Mouse (Mus musculus): Measurements from ENCODE around the gene Itgad.

Gene Itgad

GRCm38 (mm10) chr7:128243921-128244320, 89.7 kb downstream of the Itgad start:
- no peak for DNase-seq (ENCODE audit: low spot score in 2 of 2)

GRCm38 (mm10) chr7:128244410-128245025, 90.3 kb downstream of the Itgad start:
- DNase-seq (ENCODE audit: low spot score in 2 of 2) = no peak

GRCm38 (mm10) chr7:128245547-128245946, 91.4 kb downstream of the Itgad start:
- no peak for DNase-seq (ENCODE audit: low spot score in 2 of 2)

- DNase-seq (ENCODE audit: low spot score in 2 of 2) = no peak
Observed at GRCm38 (mm10) chr7:128246496-128247391, 92.6 kb downstream of the Itgad start, which contains the start of gene Tgfb1i1. Gene Tgfb1i1 (plus strand): TSS chr7:128246812.

DNA sequence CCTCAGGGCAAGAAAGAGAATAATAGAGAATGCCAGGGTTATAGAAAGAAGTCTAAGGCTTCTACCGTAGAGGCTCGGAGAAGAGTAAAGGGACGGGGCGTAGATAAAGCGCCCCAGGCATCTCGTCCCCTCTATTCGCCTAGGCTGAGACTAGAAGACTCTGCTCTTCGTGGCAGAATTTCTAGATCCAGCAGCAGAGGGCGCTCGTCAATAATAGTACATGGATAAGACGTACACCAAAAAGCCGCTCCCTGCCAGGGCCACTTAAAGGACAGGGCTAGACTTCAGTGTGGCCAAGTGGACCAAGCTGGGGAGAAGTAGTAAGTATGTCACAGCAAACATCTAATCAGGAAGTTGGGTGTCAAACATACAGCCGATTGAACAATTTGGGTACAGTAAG, 93.3 kb downstream of the Itgad start:
- peak; percentile 65 to 81 for DNase-seq (ENCODE audit: low spot score in 2 of 2)

DNA sequence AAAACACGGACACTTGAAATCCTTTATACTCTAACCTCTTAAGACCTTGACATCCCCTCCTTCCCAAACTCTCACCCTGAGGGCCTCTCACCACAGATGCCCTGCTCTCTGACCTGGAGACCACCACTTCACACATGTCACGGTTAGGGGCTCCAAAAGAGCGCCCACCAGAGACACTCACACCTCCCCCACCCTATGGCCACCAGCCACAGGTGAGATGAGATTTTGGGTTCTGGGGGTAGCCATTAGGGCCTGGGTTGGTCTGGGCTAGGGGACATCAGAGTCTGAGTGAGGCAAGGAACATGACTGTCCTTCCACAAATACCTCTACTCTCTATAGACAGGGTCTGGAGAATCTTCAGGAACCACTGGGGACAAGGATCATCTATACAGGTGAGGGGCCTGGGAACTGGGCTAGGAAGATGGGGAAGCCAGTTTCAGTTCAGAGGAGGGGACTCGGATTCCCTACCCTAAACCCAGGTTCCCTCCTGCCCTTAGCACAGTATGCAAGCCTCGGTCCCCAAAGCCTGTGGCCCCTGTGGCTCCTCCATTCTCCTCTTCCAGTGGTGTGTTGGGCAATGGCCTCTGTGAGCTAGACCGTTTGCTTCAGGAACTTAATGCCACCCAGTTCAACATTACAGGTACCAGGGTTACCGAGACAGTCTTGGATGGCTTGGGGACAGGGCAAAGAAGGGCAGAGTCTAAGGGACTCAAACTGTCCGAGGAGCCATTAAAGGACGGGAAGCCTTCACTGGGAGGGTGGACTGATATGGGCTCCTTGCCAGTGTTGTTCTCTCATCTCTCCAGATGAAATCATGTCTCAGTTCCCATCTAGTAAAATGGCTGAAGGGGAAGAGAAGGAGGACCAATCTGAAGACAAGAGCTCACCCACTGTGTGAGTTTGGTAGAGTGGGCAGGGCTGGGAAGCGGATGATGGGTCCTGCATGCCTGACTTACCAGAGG, 94.2 kb downstream of the Itgad start:
- no peak for DNase-seq (ENCODE audit: low spot score in 2 of 2)

- DNase-seq (ENCODE audit: low spot score in 2 of 2) = no peak
Observed at GRCm38 (mm10) chr7:128249998-128250397, 95.8 kb downstream of the Itgad start.

- DNase-seq (ENCODE audit: low spot score in 2 of 2) = no peak
Observed at GRCm38 (mm10) chr7:128251946-128252345, 97.8 kb downstream of the Itgad start.

GRCm38 (mm10) chr7:128252609-128253008, 98.4 kb downstream of the Itgad start:
- no peak for DNase-seq (ENCODE audit: low spot score in 2 of 2)

- no peak for DNase-seq (ENCODE audit: low spot score in 2 of 2)
Observed at GRCm38 (mm10) chr7:128254978-128255377, 100.8 kb downstream of the Itgad start.

DNA sequence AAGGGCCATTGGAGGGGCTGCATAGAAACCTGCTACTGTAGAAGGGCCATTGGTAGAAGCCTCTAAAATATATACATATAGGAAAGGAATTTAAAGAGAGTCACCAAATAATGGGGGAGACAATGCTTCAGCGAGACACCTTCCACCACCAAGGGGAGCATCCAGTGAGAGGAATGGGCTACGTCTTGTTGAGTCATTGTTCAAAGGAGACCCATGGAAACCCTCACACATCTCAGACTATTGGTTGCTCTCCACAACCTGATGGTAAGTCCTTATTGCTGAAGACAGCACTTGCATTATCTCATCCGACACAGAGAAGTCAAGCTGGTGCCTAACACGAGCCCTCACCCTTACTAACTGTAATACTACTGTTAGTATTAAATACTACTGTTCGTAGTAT, 101.6 kb downstream of the Itgad start:
- no peak for DNase-seq (ENCODE audit: low spot score in 2 of 2)

GRCm38 (mm10) chr7:128256783-128257334, 102.7 kb downstream of the Itgad start:
- no peak for DNase-seq (ENCODE audit: low spot score in 2 of 2)

- no peak for DNase-seq (ENCODE audit: low spot score in 2 of 2)
Observed at GRCm38 (mm10) chr7:128265411-128265810, 111.2 kb downstream of the Itgad start, which contains the start of gene Slc5a2. Gene Slc5a2 (plus strand): TSS chr7:128265657.

- DNase-seq (ENCODE audit: low spot score in 2 of 2) = no peak
Observed at GRCm38 (mm10) chr7:128266056-128266455, 111.9 kb downstream of the Itgad start.

- DNase-seq (ENCODE audit: low spot score in 2 of 2) = no peak
Observed at GRCm38 (mm10) chr7:128267391-128267790, 113.2 kb downstream of the Itgad start.

DNA sequence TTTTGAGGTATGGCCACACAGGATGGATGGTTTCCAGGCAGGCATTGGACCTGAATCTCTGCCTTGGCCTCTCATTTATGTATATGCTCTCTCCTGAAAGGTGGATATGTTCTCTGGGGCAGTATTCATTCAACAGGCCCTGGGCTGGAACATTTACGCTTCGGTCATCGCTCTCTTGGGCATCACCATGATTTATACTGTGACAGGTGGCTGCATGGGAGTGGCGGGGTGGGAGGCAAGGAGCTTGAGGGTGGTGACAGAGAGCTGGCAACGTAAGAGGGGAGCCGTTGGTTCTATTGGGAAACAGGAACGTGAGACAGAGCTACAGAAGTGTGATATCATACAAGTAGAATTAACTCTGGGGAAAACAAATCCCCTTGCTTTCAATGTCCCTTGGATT, 113.6 kb downstream of the Itgad start:
- DNase-seq (ENCODE audit: low spot score in 2 of 2) = no peak

DNA sequence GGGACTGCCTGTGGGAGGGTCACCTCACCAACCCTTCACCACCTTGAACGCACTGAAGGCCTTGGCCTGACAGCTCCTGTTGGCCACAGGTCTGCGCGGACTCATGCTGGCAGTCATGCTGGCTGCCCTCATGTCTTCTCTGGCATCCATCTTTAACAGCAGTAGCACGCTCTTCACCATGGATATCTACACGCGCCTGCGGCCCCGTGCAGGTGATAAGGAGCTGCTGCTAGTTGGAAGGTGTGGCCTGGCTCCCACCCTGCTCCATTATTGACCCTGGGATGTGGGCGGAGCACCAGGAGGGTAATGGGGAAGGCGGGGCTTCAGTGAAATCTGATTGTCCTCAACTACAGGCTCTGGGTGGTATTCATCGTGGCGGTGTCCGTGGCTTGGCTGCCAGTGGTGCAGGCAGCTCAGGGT, 116.3 kb downstream of the Itgad start:
- peak; percentile 21 to 53 for DNase-seq (ENCODE audit: low spot score in 2 of 2)

DNA sequence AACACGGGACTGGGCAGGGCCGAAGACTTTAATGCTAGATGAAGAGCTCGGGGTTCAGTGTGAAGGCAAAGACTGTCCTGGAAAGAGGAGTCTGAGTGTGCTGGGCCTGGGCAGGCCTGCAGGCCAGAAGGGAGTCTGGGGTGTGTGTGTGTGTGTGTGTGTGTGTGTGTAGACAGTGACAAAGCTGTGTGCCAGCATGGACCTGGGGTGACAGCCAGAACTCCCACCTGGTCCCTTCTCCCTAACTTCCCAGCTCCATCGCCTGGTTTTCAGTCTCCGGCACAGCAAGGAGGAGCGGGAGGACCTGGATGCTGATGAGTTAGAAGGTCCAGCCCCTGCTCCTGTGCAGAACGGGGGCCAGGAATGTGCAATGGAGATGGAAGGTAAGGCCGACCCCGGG, 117.3 kb downstream of the Itgad start:
- no peak for DNase-seq (ENCODE audit: low spot score in 2 of 2)
